Mouse (Mus musculus): Measurements from ENCODE around the gene Kmo. TPM values are rescaled to one million over a fixed set of nuclear protein-coding genes. Genes with fewer than 3 reads are reported as not detected.

The Kmo gene
- polyA plus RNA-seq, 1 experiment, result not detected

- Histone ChIP-seq H3K27ac (ENCODE audit: insufficient read depth, low read length) (no peak overlapping the region), H3K36me3 (ENCODE audit: control insufficient read depth, insufficient read depth, low read length, poor library complexity, severe bottlenecking) (no peaks in the 10 kb centered on the region), H3K9me3 (replicated peaks; ENCODE audit: control insufficient read depth, insufficient read depth, low read length, poor library complexity, severe bottlenecking) (no peaks in the 10 kb centered on the region), H3K27me3 (ENCODE audit: control insufficient read depth, insufficient read depth, low read length, poor library complexity, severe bottlenecking) (no peaks in the 10 kb centered on the region), H3K4me3 (ENCODE audit: low read depth, low read length) (no peak overlapping the region), H3K9ac (ENCODE audit: low read depth, poor library complexity, severe bottlenecking) (peak overlapping the region; percentile 33; the same call in 1 of the 2 replicates), H3K4me1 (ENCODE audit: control insufficient read depth, insufficient read depth, low read length) (peaks cover 4% of the 10 kb centered on the region)
- TF ChIP-seq POLR2A (IDR thresholded peaks at IDR 0.05; ENCODE audit: insufficient read depth, low read length) (no peak), EP300 (IDR thresholded peaks at IDR 0.05; ENCODE audit: insufficient read depth, low read depth, low read length) (no peak), CTCF (IDR thresholded peaks at IDR 0.05; ENCODE audit: low read depth, low read length) (no peak)
Observed at GRCm38 (mm10) chr1:175693429-175693960, 73.3 kb downstream of the Kmo start.

- no peak within 1 kb of the TSS for H3K4me3 ChIP-seq (ENCODE audit: low read depth, low read length)
- TF ChIP-seq POLR2A (IDR thresholded peaks at IDR 0.05; ENCODE audit: insufficient read depth, low read length) (no peak), CTCF (IDR thresholded peaks at IDR 0.05; ENCODE audit: low read depth, low read length) (no peak)
- H3K27ac ChIP-seq (ENCODE audit: insufficient read depth, low read length), result no peak within 1 kb of the TSS
- no peaks in the 10 kb centered on the region; the same call in 1 of the 2 replicates for H3K27me3 ChIP-seq (ENCODE audit: control insufficient read depth, insufficient read depth, low read length, poor library complexity, severe bottlenecking)
- H3K36me3 ChIP-seq (ENCODE audit: control insufficient read depth, insufficient read depth, low read length, poor library complexity, severe bottlenecking), result no peaks in the 10 kb centered on the region
- no peak within 1 kb of the TSS for H3K9ac ChIP-seq (ENCODE audit: low read depth, poor library complexity, severe bottlenecking)
- no peaks in the 10 kb centered on the region for H3K9me3 ChIP-seq (replicated peaks; ENCODE audit: control insufficient read depth, insufficient read depth, low read length, poor library complexity, severe bottlenecking)
- H3K4me1 ChIP-seq (ENCODE audit: control insufficient read depth, insufficient read depth, low read length), result no peaks in the 10 kb centered on the region
Observed at GRCm38 (mm10) chr1:175698293-175698692, 78.1 kb downstream of the Kmo start, which contains the start of gene Wdr64. TSS of gene Wdr64 (plus strand) at chr1:175698593.

- Histone ChIP-seq H3K27ac (ENCODE audit: insufficient read depth, low read length) (no peak overlapping the region), H3K27me3 (ENCODE audit: control insufficient read depth, insufficient read depth, low read length, poor library complexity, severe bottlenecking) (no peaks in the 10 kb centered on the region; the same call in 1 of the 2 replicates), H3K4me1 (ENCODE audit: control insufficient read depth, insufficient read depth, low read length) (no peaks in the 10 kb centered on the region), H3K9ac (ENCODE audit: low read depth, poor library complexity, severe bottlenecking) (no peak overlapping the region), H3K4me3 (ENCODE audit: low read depth, low read length) (no peak overlapping the region), H3K36me3 (ENCODE audit: control insufficient read depth, insufficient read depth, low read length, poor library complexity, severe bottlenecking) (no peaks in the 10 kb centered on the region), H3K9me3 (replicated peaks; ENCODE audit: control insufficient read depth, insufficient read depth, low read length, poor library complexity, severe bottlenecking) (no peaks in the 10 kb centered on the region)
- TF ChIP-seq CTCF (IDR thresholded peaks at IDR 0.05; ENCODE audit: low read depth, low read length), result no peak
- no peak for TF ChIP-seq POLR2A (IDR thresholded peaks at IDR 0.05; ENCODE audit: insufficient read depth, low read length)
- no peak for TF ChIP-seq EP300 (IDR thresholded peaks at IDR 0.05; ENCODE audit: insufficient read depth, low read depth, low read length)
Observed at GRCm38 (mm10) chr1:175699375-175699774, 79.2 kb downstream of the Kmo start.

- Histone ChIP-seq H3K27me3 (ENCODE audit: control insufficient read depth, insufficient read depth, low read length, poor library complexity, severe bottlenecking) (no peaks in the 10 kb centered on the region; the same call in 1 of the 2 replicates), H3K9ac (ENCODE audit: low read depth, poor library complexity, severe bottlenecking) (no peak overlapping the region), H3K9me3 (replicated peaks; ENCODE audit: control insufficient read depth, insufficient read depth, low read length, poor library complexity, severe bottlenecking) (no peaks in the 10 kb centered on the region)
Observed at GRCm38 (mm10) chr1:175699796-175700195, 79.6 kb downstream of the Kmo start.

GRCm38 (mm10) chr1:175701145-175701544, 81.0 kb downstream of the Kmo start:
- no peak overlapping the region for H3K9ac ChIP-seq (ENCODE audit: low read depth, poor library complexity, severe bottlenecking)
- H3K27ac ChIP-seq (ENCODE audit: insufficient read depth, low read length), result no peak overlapping the region
- no peaks in the 10 kb centered on the region for H3K36me3 ChIP-seq (ENCODE audit: control insufficient read depth, insufficient read depth, low read length, poor library complexity, severe bottlenecking)
- no peak overlapping the region for H3K4me3 ChIP-seq (ENCODE audit: low read depth, low read length)
- no peaks in the 10 kb centered on the region for H3K9me3 ChIP-seq (replicated peaks; ENCODE audit: control insufficient read depth, insufficient read depth, low read length, poor library complexity, severe bottlenecking)
- H3K4me1 ChIP-seq (ENCODE audit: control insufficient read depth, insufficient read depth, low read length), result no peaks in the 10 kb centered on the region
- no peaks in the 10 kb centered on the region; the same call in 1 of the 2 replicates for H3K27me3 ChIP-seq (ENCODE audit: control insufficient read depth, insufficient read depth, low read length, poor library complexity, severe bottlenecking)
- TF ChIP-seq CTCF (IDR thresholded peaks at IDR 0.05; ENCODE audit: low read depth, low read length) (no peak), EP300 (IDR thresholded peaks at IDR 0.05; ENCODE audit: insufficient read depth, low read depth, low read length) (no peak), POLR2A (IDR thresholded peaks at IDR 0.05; ENCODE audit: insufficient read depth, low read length) (no peak)

More at GRCm38 (mm10) chr1:175699796-175700195, 79.6 kb downstream of the Kmo start:
- no peaks in the 10 kb centered on the region for H3K36me3 ChIP-seq (ENCODE audit: control insufficient read depth, insufficient read depth, low read length, poor library complexity, severe bottlenecking)
- no peak overlapping the region for H3K4me3 ChIP-seq (ENCODE audit: low read depth, low read length)
- TF ChIP-seq POLR2A (IDR thresholded peaks at IDR 0.05; ENCODE audit: insufficient read depth, low read length), result no peak
- TF ChIP-seq EP300 (IDR thresholded peaks at IDR 0.05; ENCODE audit: insufficient read depth, low read depth, low read length), result peak; percentile 35; the same call in 1 of the 2 replicates
- H3K4me1 ChIP-seq (ENCODE audit: control insufficient read depth, insufficient read depth, low read length), result no peaks in the 10 kb centered on the region
- no peak overlapping the region for H3K27ac ChIP-seq (ENCODE audit: insufficient read depth, low read length)

- TF ChIP-seq CTCF (IDR thresholded peaks at IDR 0.05; ENCODE audit: low read depth, low read length) (no peak), EP300 (IDR thresholded peaks at IDR 0.05; ENCODE audit: insufficient read depth, low read depth, low read length) (no peak), POLR2A (IDR thresholded peaks at IDR 0.05; ENCODE audit: insufficient read depth, low read length) (no peak)
- Histone ChIP-seq H3K27me3 (ENCODE audit: control insufficient read depth, insufficient read depth, low read length, poor library complexity, severe bottlenecking) (no peaks in the 10 kb centered on the region), H3K4me3 (ENCODE audit: low read depth, low read length) (no peak overlapping the region)
Observed at GRCm38 (mm10) chr1:175707599-175707998, 87.4 kb downstream of the Kmo start.

More at GRCm38 (mm10) chr1:175707599-175707998, 87.4 kb downstream of the Kmo start:
- Histone ChIP-seq H3K36me3 (ENCODE audit: control insufficient read depth, insufficient read depth, low read length, poor library complexity, severe bottlenecking) (no peaks in the 10 kb centered on the region), H3K4me1 (ENCODE audit: control insufficient read depth, insufficient read depth, low read length) (no peaks in the 10 kb centered on the region), H3K27ac (ENCODE audit: insufficient read depth, low read length) (no peak overlapping the region), H3K9ac (ENCODE audit: low read depth, poor library complexity, severe bottlenecking) (no peak overlapping the region), H3K9me3 (replicated peaks; ENCODE audit: control insufficient read depth, insufficient read depth, low read length, poor library complexity, severe bottlenecking) (no peaks in the 10 kb centered on the region)

All from ES-Bruce4 (cell line).